Mouse (Mus musculus): ENCODE data around the gene 4930550C14Rik.

DNA sequence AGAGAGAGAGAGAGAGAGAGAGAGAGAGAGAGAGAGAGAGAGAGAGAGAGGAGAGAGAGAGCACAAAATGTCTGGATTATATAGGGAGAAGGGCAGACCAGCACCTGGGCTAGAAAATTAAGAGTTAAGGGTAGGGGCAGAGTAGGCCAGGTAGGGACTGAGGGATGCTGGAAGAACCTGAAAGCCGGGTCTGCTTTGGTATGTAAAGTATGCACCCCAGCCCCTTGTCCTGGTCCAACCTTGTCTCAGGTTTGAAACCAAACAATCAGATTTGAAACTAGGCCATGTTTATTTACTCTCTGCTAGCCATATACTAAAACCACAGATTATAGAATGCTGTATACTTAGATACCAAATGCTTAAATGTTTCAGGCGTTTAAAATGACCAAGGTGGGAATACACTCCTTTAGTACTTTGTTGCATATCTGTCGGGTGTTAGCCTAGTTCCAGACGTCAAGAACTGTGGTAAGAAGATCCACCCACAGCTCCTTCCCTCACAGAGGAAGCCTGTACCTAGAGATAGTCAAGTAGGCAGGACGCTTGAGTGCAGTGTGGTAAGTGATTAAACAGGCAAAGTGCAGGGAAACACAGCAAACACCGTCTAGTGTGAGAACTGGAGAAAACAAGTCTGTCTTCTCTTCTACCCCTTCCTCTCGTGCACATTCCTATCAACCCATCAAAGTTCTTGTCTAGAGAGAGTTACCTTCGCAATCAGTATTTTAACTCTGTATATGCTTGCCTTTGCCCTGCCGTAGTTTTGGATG lies 20.2 kb downstream of the 4930550C14Rik start:
- TF ChIP-seq POLR2A (IDR thresholded peaks at IDR 0.05; ENCODE audit: borderline replicate concordance, low read depth, low read length) (no peak), CTCF (IDR thresholded peaks at IDR 0.05; ENCODE audit: low read depth, low read length) (no peak)

Measured in bone marrow macrophage, adult 2 months (primary cell).